Mouse (Mus musculus) ES-E14 (cell line): ENCODE data around the gene Ptges3l. TPM values are rescaled to one million over a fixed set of nuclear protein-coding genes. Genes with fewer than 3 reads are reported as not detected.
"Not testable (repeated sequence)": the region's sequence is repeated elsewhere in the genome, so short reads cannot be mapped to it uniquely, and the experiment has no call there.

Experiments
- DNase-seq: peaks from one replicate; pipeline ENCODE4 v3.0.0-alpha.2; 2013; ENCODE audit warnings: low read depth, low spot score
- H3K27ac ChIP-seq: 2 replicates; pipeline ENCODE4 v1.5.1; 2012; ENCODE audit warnings: low read depth, mild to moderate bottlenecking, low read length, moderate library complexity, mixed read lengths; ENCODE audit not compliant: poor library complexity, insufficient read depth, severe bottlenecking
- H3K36me3 ChIP-seq: 2 replicates; pipeline ENCODE4 v1.6.1; 2012; ENCODE audit warnings: mild to moderate bottlenecking, low read length, moderate library complexity, mixed read lengths; ENCODE audit not compliant: control insufficient read depth, poor library complexity, insufficient read depth, severe bottlenecking
- H3K4me1 ChIP-seq, 2 experiments: fragments of 150-350 bp in 1 of 2; sonication (generic) in 1 of 2; 2 replicates each; pipeline ENCODE4 v1.6.1; 2012; ENCODE audit warnings: low read length in 2 of 2, mild to moderate bottlenecking in 1 of 2, mixed read lengths in 1 of 2; ENCODE audit not compliant: control insufficient read depth in 2 of 2, insufficient read depth in 2 of 2, poor library complexity in 1 of 2
- H3K4me3 ChIP-seq, 2 experiments: fragments of 150-350 bp in 1 of 2; sonication (generic) in 1 of 2; 2 replicates each; pipeline ENCODE4 v1.5.1; 2012; ENCODE audit warnings: low read length in 2 of 2, low read depth in 1 of 2, mild to moderate bottlenecking in 1 of 2, mixed read lengths in 1 of 2; ENCODE audit not compliant: insufficient read depth in 1 of 2, poor library complexity in 1 of 2, severe bottlenecking in 1 of 2
- H3K9ac ChIP-seq: 2 replicates; pipeline ENCODE4 v1.6.1; 2012; ENCODE audit warnings: low read depth, mild to moderate bottlenecking, low read length, mixed read lengths; ENCODE audit not compliant: poor library complexity, insufficient read depth, severe bottlenecking
- H3K9me3 ChIP-seq: fragments of 150-350 bp; sonication (generic); 2 replicates; pipeline ENCODE4 v1.6.1; 2012; ENCODE audit warnings: low read depth, mild to moderate bottlenecking, low read length; ENCODE audit not compliant: control insufficient read depth, insufficient read depth
- CHD2 ChIP-seq: IDR thresholded peaks from 2 replicates; pipeline ENCODE4 v1.6.1; 2014; ENCODE audit warnings: mild to moderate bottlenecking, low read depth, low read length, inconsistent platforms
- HCFC1 ChIP-seq: IDR thresholded peaks from 2 replicates; pipeline ENCODE4 v1.6.1; 2012; ENCODE audit warnings: low read length, inconsistent platforms, borderline replicate concordance; ENCODE audit not compliant: insufficient read depth
- MAFK ChIP-seq: IDR thresholded peaks from 2 replicates; pipeline ENCODE4 v1.6.1; 2014; ENCODE audit warnings: mild to moderate bottlenecking, low read depth, low read length, inconsistent platforms; ENCODE audit not compliant: insufficient read depth
- ZC3H11A ChIP-seq: IDR thresholded peaks from 2 replicates; pipeline ENCODE4 v1.6.1; 2012; ENCODE audit warnings: low read depth, mild to moderate bottlenecking, inconsistent platforms, low read length, borderline replicate concordance
- ZNF384 ChIP-seq: IDR thresholded peaks from 2 replicates; pipeline ENCODE4 v1.6.1; 2012; ENCODE audit warnings: low read depth, low read length, inconsistent platforms
- in situ Hi-C, 2 experiments: fragments of 600-800 bp; cut with MboI; formaldehyde crosslinking; loops; one replicate each; pipeline ENCODE4 v1.15.1; 2025; ENCODE audit warnings: low sequenced_read_pairs in 2 of 2, inconsistent platforms in 1 of 2; ENCODE audit not compliant: unreplicated experiment in 2 of 2
- total RNA-seq: library from RNA; depleted of rRNA; stranded (reverse); fragments of 300-350 nt; gene quantifications from 2 replicates; pipeline ENCODE4 v1.2.3, GENCODE M21; 2012

The Ptges3l gene
- total RNA-seq, 1 experiment = 3.2 TPM

- in situ Hi-C loops = no loop called here
- Histone ChIP-seq H3K27ac (peak within 1 kb of the TSS; percentile 87), H3K36me3 (peaks cover 25% of the 10 kb centered on the region), H3K9ac (peak within 1 kb of the TSS; percentile 95), H3K9me3 (no peaks in the 10 kb centered on the region), H3K4me1 (peaks cover 0 to 6% of the 10 kb centered on the region in 2 experiments; a peak in 2 of 4 replicates), H3K4me3 (peak within 1 kb of the TSS; percentile 87 to 90)
- peak; percentile 94 for TF ChIP-seq HCFC1
- peak; percentile 27; the same call in 1 of the 2 replicates for TF ChIP-seq MAFK
- TF ChIP-seq CHD2 = peak; percentile 69
- TF ChIP-seq ZNF384 = peak; percentile 94
- no peak for TF ChIP-seq ZC3H11A
- peak; percentile 99 for DNase-seq
Measured at GRCm38 (mm10) chr11:101442127-101442693, 17.1 kb upstream of the Ptges3l start, which contains the start of gene Rpl27. Gene Rpl27, plus strand, starts transcription at chr11:101442298.

- DNase-seq, H3K9ac ChIP-seq, H3K4me1 ChIP-seq, H3K27ac ChIP-seq, in situ Hi-C loops, H3K9me3 ChIP-seq: not testable (repeated sequence)
- peaks cover 25% of the 10 kb centered on the region for H3K36me3 ChIP-seq
- TF ChIP-seq ZNF384 = 0 out of 2 replicates have a peak, but pooled peaks have one; percentile 33
- H3K4me3 ChIP-seq = peak overlapping the region in 1 of 2 experiments; percentile 22; a peak in 1 of 4 replicates
Measured at GRCm38 (mm10) chr11:101441450-101442126, 16.5 kb upstream of the Ptges3l start.

- in situ Hi-C loops, H3K27ac ChIP-seq, H3K4me3 ChIP-seq, H3K9ac ChIP-seq, H3K36me3 ChIP-seq, DNase-seq, H3K9me3 ChIP-seq: not testable (repeated sequence)
- peaks cover 5 to 11% of the 10 kb centered on the region in 2 experiments; a peak in 3 of 4 replicates for H3K4me1 ChIP-seq
Measured at GRCm38 (mm10) chr11:101438006-101438405, 12.9 kb upstream of the Ptges3l start.

- H3K9me3 ChIP-seq = no peaks in the 10 kb centered on the region
- no peak overlapping the region for H3K4me3 ChIP-seq
- in situ Hi-C loops = no loop called here
- no peak for DNase-seq
- H3K4me1 ChIP-seq = peaks cover 5 to 11% of the 10 kb centered on the region in 2 experiments; a peak in 3 of 4 replicates
- no peak for TF ChIP-seq ZNF384
- no peak for TF ChIP-seq MAFK
- no peak for TF ChIP-seq ZC3H11A
- TF ChIP-seq HCFC1 = no peak
- TF ChIP-seq CHD2 = no peak
- H3K27ac ChIP-seq = no peak overlapping the region
- peaks cover 9% of the 10 kb centered on the region for H3K36me3 ChIP-seq
- no peak overlapping the region for H3K9ac ChIP-seq
Measured at GRCm38 (mm10) chr11:101436916-101437315, 11.8 kb upstream of the Ptges3l start.

- TF ChIP-seq ZNF384 = no peak
- no peak for DNase-seq
- in situ Hi-C loops = no loop called here
- Histone ChIP-seq H3K4me3 (no peak overlapping the region), H3K4me1 (peaks cover 5 to 13% of the 10 kb centered on the region in 2 experiments; a peak in 3 of 4 replicates), H3K27ac (no peak overlapping the region), H3K36me3 (peaks cover 15% of the 10 kb centered on the region), H3K9ac (no peak overlapping the region), H3K9me3 (no peaks in the 10 kb centered on the region)
Measured at GRCm38 (mm10) chr11:101435831-101436230, 10.7 kb upstream of the Ptges3l start.
